Comparison of ENCODE assay signal across 16 mouse cellular contexts in genomic region chr8:61681217-61681616, GRCm38 (mm10).
DNase-seq lines count a peak whose midpoint lies in the region; ATAC-seq and TF ChIP-seq lines count a peak whose summit lies in the region.
"Had no signal": no experiment of that assay in that cellular context is flagged by ENCODE, and none has a peak within 500 bp of the region (broad histone marks: within the 10 kb centered on the region; RNA-seq: fewer than 3 reads in every experiment).

No protein-coding gene starts in this region.

- no peak overlapping the region for H3K9ac ChIP-seq in lung, postnatal 0 days (replicated peaks; ENCODE audit: low read depth)
- no peak overlapping the region for H3K9ac ChIP-seq in heart, embryonic 13.5 days
- H3K9ac ChIP-seq: forebrain, postnatal 0 days; hindbrain, embryonic 15.5 days; midbrain, embryonic 12.5 days had no signal

- no peaks in the 10 kb centered on the region for H3K9me3 ChIP-seq in lung, postnatal 0 days (ENCODE audit: low read length)
- H3K9me3 ChIP-seq in heart, embryonic 13.5 days, result no peaks in the 10 kb centered on the region
- H3K9me3 ChIP-seq: forebrain, embryonic 10.5 days; hindbrain, embryonic 15.5 days; limb, embryonic 10.5 days; midbrain, embryonic 12.5 days had no signal

- H3K36me3 ChIP-seq in lung, postnatal 0 days (ENCODE audit: insufficient read depth, low read length), result no peaks in the 10 kb centered on the region
- peaks cover 39% of the 10 kb centered on the region for H3K36me3 ChIP-seq in heart, embryonic 13.5 days
- H3K36me3 ChIP-seq: hindbrain, embryonic 15.5 days had no signal

- WGBS in lung, postnatal 0 days, result 44% methylated on average over 3 of the region's 3 CpGs
- 23% methylated on average over 3 of the region's 3 CpGs for WGBS in heart, embryonic 13.5 days

- H3K4me1 ChIP-seq in lung, postnatal 0 days (ENCODE audit: insufficient read depth, low read depth, low read length), result no peaks in the 10 kb centered on the region
- peaks cover 74% of the 10 kb centered on the region for H3K4me1 ChIP-seq in heart, embryonic 13.5 days
- H3K4me1 ChIP-seq: forebrain, embryonic 10.5 days; hindbrain, embryonic 15.5 days; midbrain, embryonic 12.5 days had no signal

- H3K27me3 ChIP-seq in lung, postnatal 0 days (replicated peaks; ENCODE audit: insufficient read depth, low read length), result no peaks in the 10 kb centered on the region
- no peaks in the 10 kb centered on the region for H3K27me3 ChIP-seq in heart, embryonic 13.5 days (replicated peaks)
- H3K27me3 ChIP-seq: hindbrain, embryonic 15.5 days; midbrain, embryonic 12.5 days had no signal

- intact Hi-C loops in heart, postnatal 36 days (cut with DNase I), result no loop called here

- H3K4me3 ChIP-seq in lung, postnatal 0 days (ENCODE audit: low read depth, low read length), result no peak overlapping the region
- H3K4me3 ChIP-seq in heart, embryonic 13.5 days, result no peak overlapping the region
- H3K4me3 ChIP-seq: forebrain, embryonic 10.5 days; hindbrain, embryonic 15.5 days; limb, embryonic 10.5 days; midbrain, embryonic 12.5 days had no signal

- ATAC-seq in lung, postnatal 0 days, result peak; percentile 85
- peak; percentile 54; the same call in 1 of the 2 replicates for ATAC-seq in heart, embryonic 13.5 days (ENCODE audit: extremely low read depth, insufficient number of reproducible peaks, low FRiP score, low TSS enrichment)
- ATAC-seq: forebrain, postnatal 0 days had no signal

- H3K27ac ChIP-seq in lung, postnatal 0 days (ENCODE audit: low read length), result no peak overlapping the region
- peak overlapping the region; percentile 79 for H3K27ac ChIP-seq in heart, embryonic 13.5 days (replicated peaks)
- H3K27ac ChIP-seq: forebrain, embryonic 10.5 days; hindbrain, embryonic 15.5 days; limb, embryonic 10.5 days; midbrain, embryonic 12.5 days; stomach, postnatal 0 days had no signal

- DNase-seq in heart, adult 8-10 months (ENCODE audit: low spot score), result peak; percentile 65
- DNase-seq in heart, postnatal 36 days, result no peak
- peak; percentile 85 for DNase-seq in lung, postnatal 0 days (ENCODE audit: low spot score)
- DNase-seq in lung, adult 18-20 months, result no peak
- peak; percentile 36 for DNase-seq in skeletal muscle tissue, adult 2 months (ENCODE audit: low read depth, low spot score)
- DNase-seq in adrenal gland, postnatal 25 days, result no peak
- DNase-seq: adrenal gland, adult 2 months; cerebellum, adult 11-12 months; cerebellum, postnatal 10 days; forebrain, postnatal 0 days had no signal

- no peak for TF ChIP-seq CTCF in lung, postnatal 0 days (IDR thresholded peaks at IDR 0.05)

- TF ChIP-seq EP300 in lung, postnatal 0 days (IDR thresholded peaks at IDR 0.05), result peak; percentile 72

- no peak overlapping the region for H3K4me2 ChIP-seq in lung, postnatal 0 days (replicated peaks; ENCODE audit: low read depth, low read length)
- H3K4me2 ChIP-seq in heart, embryonic 13.5 days, result peak overlapping the region; percentile 33
- H3K4me2 ChIP-seq: hindbrain, embryonic 15.5 days; midbrain, embryonic 12.5 days had no signal

Comparison
In these comparisons a context has a peak if more than half of its experiments do, and no peak if none do; other contexts are left out.
1. DNase-seq: peak in heart, adult 8-10 months (single experiment), lung, postnatal 0 days (single experiment) and skeletal muscle tissue, adult 2 months (single experiment); none in heart, postnatal 36 days (0 of 2), lung, adult 18-20 months (0 of 2) and adrenal gland, postnatal 25 days (single experiment).